In the genomic region with DNA sequence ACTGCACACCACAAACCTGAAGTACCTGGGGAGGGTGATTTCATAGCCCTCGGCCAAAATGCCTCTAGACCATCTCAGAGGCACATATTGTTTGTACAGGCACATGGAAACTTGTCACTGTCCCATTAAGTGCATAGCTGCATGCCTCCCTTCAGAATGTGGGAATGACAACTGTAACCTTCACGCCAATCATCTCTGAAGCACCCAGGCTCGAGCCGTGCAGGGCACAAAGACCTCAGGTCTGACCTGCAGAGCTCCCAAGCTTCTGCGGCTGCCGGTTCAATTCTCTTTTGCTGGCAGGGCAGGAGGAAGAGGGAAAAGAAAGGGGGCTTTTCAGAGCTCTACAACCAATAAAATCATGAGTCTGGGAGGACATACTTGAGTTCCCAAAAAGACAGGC, we compare ENCODE assay signal across 10 mouse cellular contexts. TPM values are rescaled to one million over a fixed set of nuclear protein-coding genes. Genes with fewer than 3 reads are reported as not detected.
A peak's percentile ranks its signal among the peaks of the same experiment; 100 is the strongest.
DNase-seq lines count a peak whose midpoint lies in the region; ATAC-seq and TF ChIP-seq lines count a peak whose summit lies in the region.
"Had no signal": no experiment of that assay in that cellular context is flagged by ENCODE, and none has a peak within 500 bp of the region (broad histone marks: within the 10 kb centered on the region; RNA-seq: fewer than 3 reads in every experiment).

No protein-coding gene starts in this region.

- no peaks in the 10 kb centered on the region for H3K9me3 ChIP-seq in heart, embryonic 16.5 days (replicated peaks; ENCODE audit: control insufficient read depth, low read length)
- H3K9me3 ChIP-seq in embryonic facial prominence, embryonic 11.5 days (replicated peaks; ENCODE audit: control insufficient read depth, low read length) = no peaks in the 10 kb centered on the region
- H3K9me3 ChIP-seq in hindbrain, postnatal 0 days (ENCODE audit: low read length) = no peaks in the 10 kb centered on the region
- H3K9me3 ChIP-seq in midbrain, embryonic 14.5 days (ENCODE audit: control insufficient read depth, low read length) = no peaks in the 10 kb centered on the region

- H3K4me2 ChIP-seq in heart, embryonic 16.5 days (ENCODE audit: low read depth, low read length) = peak overlapping the region; percentile 60
- peak overlapping the region; percentile 71 for H3K4me2 ChIP-seq in embryonic facial prominence, embryonic 11.5 days (ENCODE audit: low read depth, low read length)
- peak overlapping the region; percentile 71; the same call in 1 of the 2 replicates for H3K4me2 ChIP-seq in hindbrain, postnatal 0 days (ENCODE audit: low read depth, low read length)
- peak overlapping the region; percentile 78 for H3K4me2 ChIP-seq in midbrain, embryonic 14.5 days (ENCODE audit: low read length)

- H3K27me3 ChIP-seq in heart, embryonic 16.5 days (ENCODE audit: control insufficient read depth, insufficient read depth, low read length) = no peaks in the 10 kb centered on the region
- H3K27me3 ChIP-seq in embryonic facial prominence, embryonic 11.5 days (ENCODE audit: control insufficient read depth, insufficient read depth, low read length) = peaks cover 3% of the 10 kb centered on the region; the same call in 1 of the 2 replicates
- no peaks in the 10 kb centered on the region for H3K27me3 ChIP-seq in hindbrain, postnatal 0 days (ENCODE audit: insufficient read depth, low read length)
- H3K27me3 ChIP-seq in midbrain, embryonic 14.5 days (ENCODE audit: control insufficient read depth, insufficient read depth, low read length) = no peaks in the 10 kb centered on the region
- H3K27me3 ChIP-seq: CH12.LX had no signal

- ATAC-seq in heart, embryonic 16.5 days (replicated peaks; ENCODE audit: extremely low read depth, insufficient read depth, low FRiP score) = no peak
- ATAC-seq in embryonic facial prominence, embryonic 11.5 days (replicated peaks; ENCODE audit: insufficient number of reproducible peaks, low FRiP score, low TSS enrichment, low read depth) = no peak
- no peak for ATAC-seq in hindbrain, postnatal 0 days
- ATAC-seq in midbrain, embryonic 14.5 days (ENCODE audit: low FRiP score, low TSS enrichment) = no peak

- TF ChIP-seq CTCF in hindbrain, postnatal 0 days (IDR thresholded peaks at IDR 0.05; ENCODE audit: low read depth) = no peak

- peak overlapping the region; percentile 73 for H3K9ac ChIP-seq in heart, embryonic 16.5 days (ENCODE audit: low read length)
- no peak overlapping the region for H3K9ac ChIP-seq in embryonic facial prominence, embryonic 11.5 days (replicated peaks; ENCODE audit: low read length)
- H3K9ac ChIP-seq in hindbrain, postnatal 0 days (replicated peaks; ENCODE audit: low read length) = no peak overlapping the region
- H3K9ac ChIP-seq in midbrain, embryonic 14.5 days (replicated peaks; ENCODE audit: low read length) = no peak overlapping the region

- H3K4me1 ChIP-seq in heart, embryonic 16.5 days (ENCODE audit: control insufficient read depth, insufficient read depth, low read length) = peaks cover 4% of the 10 kb centered on the region; the same call in 1 of the 2 replicates
- H3K4me1 ChIP-seq in embryonic facial prominence, embryonic 11.5 days (ENCODE audit: control insufficient read depth, insufficient read depth, low read length) = no peaks in the 10 kb centered on the region
- no peaks in the 10 kb centered on the region for H3K4me1 ChIP-seq in hindbrain, postnatal 0 days (ENCODE audit: insufficient read depth, low read length)
- H3K4me1 ChIP-seq in midbrain, embryonic 14.5 days (ENCODE audit: control insufficient read depth, insufficient read depth, low read length) = 0 out of 2 replicates have a peak, but pooled peaks cover 3% of the 10 kb centered on the region

- peak overlapping the region; percentile 78 for H3K27ac ChIP-seq in heart, embryonic 16.5 days (ENCODE audit: low read length)
- no peak overlapping the region for H3K27ac ChIP-seq in embryonic facial prominence, embryonic 11.5 days (replicated peaks; ENCODE audit: low read depth, low read length)
- H3K27ac ChIP-seq in hindbrain, postnatal 0 days = no peak overlapping the region
- no peak overlapping the region for H3K27ac ChIP-seq in midbrain, embryonic 14.5 days (replicated peaks; ENCODE audit: low read depth, low read length)

- no peak for DNase-seq in heart, adult 9 months (ENCODE audit: low spot score in 2 of 2)
- DNase-seq in embryonic facial prominence, embryonic 11.5 days (ENCODE audit: low spot score) = no peak
- no peak for DNase-seq in hindbrain, postnatal 0 days (ENCODE audit: low spot score)
- no peak for DNase-seq in midbrain, embryonic 14.5 days
- DNase-seq in gastrocnemius, postnatal 36 days = no peak
- DNase-seq in urinary bladder, postnatal 10 days (ENCODE audit: low spot score) = no peak
- no peak for DNase-seq in adrenal gland, adult 2 months
- DNase-seq: right cerebral cortex, postnatal 14 days had no signal

- peak overlapping the region; percentile 59 for H3K4me3 ChIP-seq in heart, embryonic 16.5 days (ENCODE audit: low read length)
- no peak overlapping the region for H3K4me3 ChIP-seq in embryonic facial prominence, embryonic 11.5 days (ENCODE audit: low read depth, low read length)
- H3K4me3 ChIP-seq in hindbrain, postnatal 0 days (ENCODE audit: low read length) = peak overlapping the region; percentile 48; the same call in 1 of the 2 replicates
- no peak overlapping the region; the same call in 1 of the 2 replicates for H3K4me3 ChIP-seq in midbrain, embryonic 14.5 days (replicated peaks; ENCODE audit: low read depth, low read length)

- H3K36me3 ChIP-seq in heart, embryonic 16.5 days (ENCODE audit: control insufficient read depth, insufficient read depth) = no peaks in the 10 kb centered on the region
- H3K36me3 ChIP-seq in embryonic facial prominence, embryonic 11.5 days (replicated peaks; ENCODE audit: control insufficient read depth, insufficient read depth, low read depth, low read length) = no peaks in the 10 kb centered on the region
- H3K36me3 ChIP-seq in hindbrain, postnatal 0 days (ENCODE audit: insufficient read depth, low read length) = no peaks in the 10 kb centered on the region
- H3K36me3 ChIP-seq in midbrain, embryonic 14.5 days (ENCODE audit: control insufficient read depth, insufficient read depth, low read length) = no peaks in the 10 kb centered on the region

- WGBS in heart, embryonic 16.5 days = 26% methylated on average over 6 of the region's 6 CpGs
- 28% methylated on average over 6 of the region's 6 CpGs for WGBS in embryonic facial prominence, embryonic 11.5 days
- WGBS in hindbrain, postnatal 0 days = 28% methylated on average over 6 of the region's 6 CpGs
- WGBS in midbrain, embryonic 14.5 days = 28% methylated on average over 6 of the region's 6 CpGs

- intact Hi-C loops in gastrocnemius, postnatal 36 days (cut with DNase I) = loop anchor here (10.0 kb wide), 2 partner anchors 122 to 212 kb away; no protein-coding TSS in a partner anchor

RNA-seq across cellular contexts. Expression of a gene that starts 2.3 kb away (rescaled TPM):
- polyA plus RNA-seq in heart, embryonic 16.5 days (2015; fragmentation: Nextera tagmentation; extraction: Ambion mirVana) = 45.5 and 45.6 TPM in 2 replicates
- 30.7 and 34.7 TPM in 2 replicates for polyA plus RNA-seq in embryonic facial prominence, embryonic 11.5 days (2014; fragmentation: Nextera tagmentation; extraction: Ambion mirVana)
- 3.1 and 3.2 TPM in 2 replicates for total RNA-seq in hindbrain, postnatal 0 days (2014; rRNA removed)
- 9.7 and 10.3 TPM in 2 replicates for polyA plus RNA-seq in hindbrain, postnatal 0 days (2015; fragmentation: Nextera tagmentation; extraction: Ambion mirVana)
- 4.0 and 9.3 TPM in 2 replicates for polyA plus RNA-seq in midbrain, embryonic 14.5 days (2014; fragmentation: Nextera tagmentation; extraction: Ambion mirVana)
- 10 to 100 TPM; 28.6 to 38.7 TPM for total RNA-seq in gastrocnemius, postnatal 36 days (2021)
- 100 to 1,000 TPM in 1 of 2 experiments, 10 to 100 TPM in 1; 82.9 to 174 TPM for total RNA-seq in adrenal gland, adult 2 months (2021)
- polyA plus RNA-seq in adrenal gland, adult 2 months (2012; rRNA removed) = 63.6 and 100 TPM in 2 replicates
- total RNA-seq: CH12.LX had no signal

Comparison
In these comparisons a context has a peak if more than half of its experiments do, and no peak if none do; other contexts are left out.
1. H3K4me3 ChIP-seq: peak in heart, embryonic 16.5 days (single experiment) and hindbrain, postnatal 0 days (single experiment); none in embryonic facial prominence, embryonic 11.5 days (single experiment) and midbrain, embryonic 14.5 days (single experiment).
2. Peak in every context shown above with its lines, with median percentiles within 50 percentile points of each other: H3K4me2 ChIP-seq.